21 mouse cellular contexts compared by ENCODE assay signal in the genomic region with DNA sequence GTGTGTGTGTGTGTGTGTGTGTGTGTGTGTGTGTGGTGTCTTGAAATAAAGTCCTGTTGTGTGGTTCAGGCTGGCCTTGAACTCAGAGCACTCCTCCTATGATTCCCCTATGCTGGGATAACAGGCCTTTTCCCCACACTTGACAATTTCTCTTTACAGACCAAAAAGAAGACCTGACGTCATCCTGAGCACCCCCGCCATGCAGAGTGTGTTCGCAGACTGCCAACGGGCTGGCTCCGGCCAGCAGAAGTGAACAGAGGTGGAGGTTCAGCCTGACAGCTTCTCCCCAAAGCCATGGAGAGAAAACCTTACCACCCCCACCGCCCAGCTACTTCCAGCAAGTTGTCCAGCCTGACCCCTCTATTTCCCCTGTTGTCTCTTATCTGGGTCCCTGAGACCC. TPM values are rescaled to one million over a fixed set of nuclear protein-coding genes. Genes with fewer than 3 reads are reported as not detected.
DNase-seq lines count a peak whose midpoint lies in the region; ATAC-seq lines count a peak whose summit lies in the region.
"Had no signal": no experiment of that assay in that cellular context is flagged by ENCODE, and none has a peak within 500 bp of the region (broad histone marks: within the 10 kb centered on the region; RNA-seq: fewer than 3 reads in every experiment).

No protein-coding gene starts in this region.

- H3K9ac ChIP-seq in neural tube, embryonic 11.5 days (ENCODE audit: low read length), result no peak overlapping the region
- H3K9ac ChIP-seq in forebrain, embryonic 15.5 days (replicated peaks), result no peak overlapping the region
- H3K9ac ChIP-seq in hindbrain, embryonic 16.5 days (ENCODE audit: low read depth, low read length), result no peak overlapping the region
- H3K9ac ChIP-seq in neural tube, embryonic 15.5 days (replicated peaks), result 0 out of 2 replicates have a peak overlapping the region, but pooled peaks have one; percentile 17
- H3K9ac ChIP-seq: embryonic facial prominence, embryonic 12.5 days; limb, embryonic 13.5 days had no signal

- no peak for ATAC-seq in neural tube, embryonic 11.5 days (ENCODE audit: insufficient read depth, low FRiP score, low TSS enrichment)
- ATAC-seq in forebrain, embryonic 15.5 days (replicated peaks), result no peak
- ATAC-seq in hindbrain, embryonic 16.5 days, result no peak
- no peak for ATAC-seq in neural tube, embryonic 15.5 days (ENCODE audit: low FRiP score)

- H3K9me3 ChIP-seq in neural tube, embryonic 11.5 days (ENCODE audit: control insufficient read depth, low read length), result no peaks in the 10 kb centered on the region
- H3K9me3 ChIP-seq in forebrain, embryonic 15.5 days, result no peaks in the 10 kb centered on the region
- no peaks in the 10 kb centered on the region for H3K9me3 ChIP-seq in hindbrain, embryonic 16.5 days (ENCODE audit: control insufficient read depth, low read length)
- H3K9me3 ChIP-seq in neural tube, embryonic 15.5 days (replicated peaks), result no peaks in the 10 kb centered on the region
- H3K9me3 ChIP-seq: embryonic facial prominence, embryonic 12.5 days; limb, embryonic 13.5 days had no signal

- H3K4me3 ChIP-seq in neural tube, embryonic 11.5 days (ENCODE audit: low read depth, low read length), result no peak overlapping the region
- no peak overlapping the region for H3K4me3 ChIP-seq in forebrain, embryonic 15.5 days
- no peak overlapping the region for H3K4me3 ChIP-seq in hindbrain, embryonic 16.5 days (ENCODE audit: low read length)
- no peak overlapping the region for H3K4me3 ChIP-seq in neural tube, embryonic 15.5 days (replicated peaks)
- H3K4me3 ChIP-seq: embryonic facial prominence, embryonic 12.5 days; limb, embryonic 13.5 days had no signal

- H3K4me2 ChIP-seq in neural tube, embryonic 11.5 days (ENCODE audit: low read depth), result no peak overlapping the region
- H3K4me2 ChIP-seq in forebrain, embryonic 15.5 days (replicated peaks), result no peak overlapping the region
- H3K4me2 ChIP-seq in hindbrain, embryonic 16.5 days (ENCODE audit: low read length), result no peak overlapping the region
- no peak overlapping the region for H3K4me2 ChIP-seq in neural tube, embryonic 15.5 days
- H3K4me2 ChIP-seq: embryonic facial prominence, embryonic 12.5 days; limb, embryonic 13.5 days had no signal

- 81% methylated on average over 6 of the region's 6 CpGs for WGBS in neural tube, embryonic 11.5 days
- WGBS in forebrain, embryonic 15.5 days, result 29% methylated on average over 6 of the region's 6 CpGs
- WGBS in hindbrain, embryonic 16.5 days, result 40% methylated on average over 6 of the region's 6 CpGs
- 43% methylated on average over 6 of the region's 6 CpGs for WGBS in neural tube, embryonic 15.5 days

- no peaks in the 10 kb centered on the region; the same call in 1 of the 2 replicates for H3K27me3 ChIP-seq in neural tube, embryonic 11.5 days (ENCODE audit: control insufficient read depth, insufficient read depth, low read length)
- no peaks in the 10 kb centered on the region for H3K27me3 ChIP-seq in forebrain, embryonic 15.5 days
- H3K27me3 ChIP-seq in hindbrain, embryonic 16.5 days (replicated peaks; ENCODE audit: control insufficient read depth, insufficient read depth, low read length), result no peaks in the 10 kb centered on the region
- no peaks in the 10 kb centered on the region for H3K27me3 ChIP-seq in neural tube, embryonic 15.5 days (replicated peaks)

- no peak for DNase-seq in neural tube, embryonic 11.5 days (ENCODE audit: low spot score)
- no peak for DNase-seq in neural tube, embryonic 10.5 days (ENCODE audit: extremely low spot score, low spot score)
- DNase-seq in lung, postnatal 14 days, result no peak
- DNase-seq in embryo, embryonic 9.5 days (ENCODE audit: extremely low spot score), result no peak
- DNase-seq in gastrocnemius, postnatal 25 days, result no peak
- DNase-seq: adrenal gland, postnatal 36 days; lung, postnatal 36 days; right cerebral cortex, postnatal 14 days; thymus, postnatal 25 days had no signal

- peak overlapping the region; percentile 89 for H3K27ac ChIP-seq in neural tube, embryonic 11.5 days (ENCODE audit: low read depth, low read length)
- peak overlapping the region; percentile 99 for H3K27ac ChIP-seq in forebrain, embryonic 15.5 days (replicated peaks)
- peak overlapping the region; percentile 84 for H3K27ac ChIP-seq in hindbrain, embryonic 16.5 days (ENCODE audit: low read depth, low read length)
- H3K27ac ChIP-seq in neural tube, embryonic 15.5 days (replicated peaks), result peak overlapping the region; percentile 98
- H3K27ac ChIP-seq: embryonic facial prominence, embryonic 12.5 days; limb, embryonic 13.5 days had no signal

- 0 out of 2 replicates have a peak, but pooled peaks cover 4% of the 10 kb centered on the region for H3K36me3 ChIP-seq in neural tube, embryonic 11.5 days (ENCODE audit: control insufficient read depth, insufficient read depth, low read length)
- peaks cover 58% of the 10 kb centered on the region for H3K36me3 ChIP-seq in forebrain, embryonic 15.5 days
- H3K36me3 ChIP-seq in hindbrain, embryonic 16.5 days (ENCODE audit: control insufficient read depth, insufficient read depth, low read length), result peaks cover 10% of the 10 kb centered on the region
- peaks cover 39% of the 10 kb centered on the region for H3K36me3 ChIP-seq in neural tube, embryonic 15.5 days
- H3K36me3 ChIP-seq: embryonic facial prominence, embryonic 12.5 days; limb, embryonic 13.5 days had no signal

- peaks cover 58% of the 10 kb centered on the region for H3K4me1 ChIP-seq in neural tube, embryonic 11.5 days (ENCODE audit: control insufficient read depth, insufficient read depth, low read length)
- peaks cover 99% of the 10 kb centered on the region for H3K4me1 ChIP-seq in forebrain, embryonic 15.5 days
- peaks cover 57% of the 10 kb centered on the region for H3K4me1 ChIP-seq in hindbrain, embryonic 16.5 days (ENCODE audit: control insufficient read depth, insufficient read depth, low read depth, low read length)
- peaks cover 81% of the 10 kb centered on the region for H3K4me1 ChIP-seq in neural tube, embryonic 15.5 days
- H3K4me1 ChIP-seq: embryonic facial prominence, embryonic 12.5 days had no signal

RNA-seq across cellular contexts. Expression of a gene that starts 25.0 kb away (rescaled TPM):
- polyA plus RNA-seq in neural tube, embryonic 11.5 days (2014; fragmentation: Nextera tagmentation; extraction: Ambion mirVana), result 0.27 and 1.2 TPM in 2 replicates
- polyA plus RNA-seq in forebrain, embryonic 15.5 days (2015; fragmentation: Nextera tagmentation; extraction: Ambion mirVana), result 0.10 and 0.14 TPM in 2 replicates
- polyA plus RNA-seq in hindbrain, embryonic 16.5 days (2015; fragmentation: Nextera tagmentation; extraction: Ambion mirVana), result 0.52 and 0.99 TPM in 2 replicates
- 0.78 and 0.83 TPM in 2 replicates for polyA plus RNA-seq in neural tube, embryonic 15.5 days (2015; fragmentation: Nextera tagmentation; extraction: Ambion mirVana)
- not detected for total RNA-seq in gastrocnemius, postnatal 25 days (2021)
- total RNA-seq: gastrocnemius, adult 8-10 months; heart, adult 8-10 months; layer of hippocampus, postnatal 25 days; MEL; monocyte, adult 5-6 weeks had no signal
- polyA plus RNA-seq: heart, postnatal 0 days had no signal

RNA-seq across cellular contexts. Expression of a gene that starts 57.5 kb away (rescaled TPM):
- not detected in 2 replicates for polyA plus RNA-seq in neural tube, embryonic 11.5 days (2014; fragmentation: Nextera tagmentation; extraction: Ambion mirVana)
- 0.23 TPM in 1 of 2 replicates, not detected in the other for polyA plus RNA-seq in forebrain, embryonic 15.5 days (2015; fragmentation: Nextera tagmentation; extraction: Ambion mirVana)
- not detected in 2 replicates for polyA plus RNA-seq in hindbrain, embryonic 16.5 days (2015; fragmentation: Nextera tagmentation; extraction: Ambion mirVana)
- 0.26 TPM in 1 of 2 replicates, not detected in the other for polyA plus RNA-seq in neural tube, embryonic 15.5 days (2015; fragmentation: Nextera tagmentation; extraction: Ambion mirVana)
- total RNA-seq in gastrocnemius, postnatal 25 days (2021), result under 1 TPM; 0.51 to 0.69 TPM
- total RNA-seq: layer of hippocampus, postnatal 25 days; monocyte, adult 5-6 weeks had no signal
- polyA plus RNA-seq: embryonic facial prominence, embryonic 12.5 days; heart, postnatal 0 days; liver, embryonic 16.5 days had no signal
